Mouse (Mus musculus) kidney, adult 18-20 months (tissue): Measurements from ENCODE around the gene Slc16a14.
A peak's percentile ranks its signal among the peaks of the same experiment; 100 is the strongest.
"Not testable (repeated sequence)": the region's sequence is repeated elsewhere in the genome, so short reads cannot be mapped to it uniquely, and the experiment has no call there.

Source experiments
- DNase-seq: peaks from one replicate; pipeline ENCODE4 v3.0.0; 2021

Gene Slc16a14

GRCm38 (mm10) chr1:84934503-84935333, at the start of gene Slc16a14:
Gene Slc16a14 (minus strand): TSS chr1:84935134.
- DNase-seq = peak; percentile 65

- DNase-seq = not testable (repeated sequence)
These were observed 26.8 kb upstream of the Slc16a14 start for GRCm38 (mm10) chr1:84961779-84962178.

- not testable (repeated sequence) for DNase-seq
These were observed 22.8 kb upstream of the Slc16a14 start for GRCm38 (mm10) chr1:84957713-84958112.

- not testable (repeated sequence) for DNase-seq
These were observed 21.8 kb upstream of the Slc16a14 start for GRCm38 (mm10) chr1:84956771-84957170.

GRCm38 (mm10) chr1:84952456-84953181, 17.7 kb upstream of the Slc16a14 start:
- peak; percentile 32 for DNase-seq

GRCm38 (mm10) chr1:84951566-84951965, 16.6 kb upstream of the Slc16a14 start:
- DNase-seq = no peak

GRCm38 (mm10) chr1:84947390-84947789, 12.5 kb upstream of the Slc16a14 start:
- peak; percentile 74 for DNase-seq

GRCm38 (mm10) chr1:84945950-84946349, 11.0 kb upstream of the Slc16a14 start:
- DNase-seq = peak; percentile 55

- no peak for DNase-seq
These were observed 8.6 kb upstream of the Slc16a14 start for GRCm38 (mm10) chr1:84943549-84943948.

GRCm38 (mm10) chr1:84942666-84943065, 7.7 kb upstream of the Slc16a14 start:
- DNase-seq = no peak

GRCm38 (mm10) chr1:84940322-84940721, 5.4 kb upstream of the Slc16a14 start:
- no peak for DNase-seq

GRCm38 (mm10) chr1:84939466-84939865, 4.5 kb upstream of the Slc16a14 start:
- DNase-seq = no peak

- no peak for DNase-seq
These were observed 2.0 kb upstream of the Slc16a14 start for GRCm38 (mm10) chr1:84936716-84937510.

GRCm38 (mm10) chr1:84935668-84936067, 734 bp upstream of the Slc16a14 start:
- DNase-seq = peak; percentile 72

GRCm38 (mm10) chr1:84934151-84934502, 807 bp downstream of the Slc16a14 start:
- no peak for DNase-seq

GRCm38 (mm10) chr1:84933472-84934150, 1.3 kb downstream of the Slc16a14 start:
- peak; percentile 87 for DNase-seq

- DNase-seq = no peak
These were observed 9.3 kb downstream of the Slc16a14 start for GRCm38 (mm10) chr1:84925599-84925998.

GRCm38 (mm10) chr1:84924134-84924533, 10.8 kb downstream of the Slc16a14 start:
- no peak for DNase-seq

- DNase-seq = no peak
These were observed 11.5 kb downstream of the Slc16a14 start for GRCm38 (mm10) chr1:84923432-84923831.

GRCm38 (mm10) chr1:84918865-84919264, 16.1 kb downstream of the Slc16a14 start:
- no peak for DNase-seq

GRCm38 (mm10) chr1:84915010-84915409, 19.9 kb downstream of the Slc16a14 start:
- DNase-seq = no peak

- no peak for DNase-seq
These were observed 22.4 kb downstream of the Slc16a14 start for GRCm38 (mm10) chr1:84912571-84912970.
